Mouse (Mus musculus) stomach, embryonic 14.5 days (tissue): Measurements from ENCODE around the gene 2310057J18Rik. TPM values are rescaled to one million over a fixed set of nuclear protein-coding genes. Genes with fewer than 3 reads are reported as not detected.
"Not testable (repeated sequence)": the region's sequence is repeated elsewhere in the genome, so short reads cannot be mapped to it uniquely, and the experiment has no call there.

Experiments used
- ATAC-seq: fragments of 200-750 bp; cut with Nextera tagmentation; 2 replicates; pipeline ENCODE4 v1.8.0; 2017; ENCODE audit warnings: low read depth, moderate TSS enrichment; ENCODE audit not compliant: insufficient number of reproducible peaks, insufficient read depth, low FRiP score
- H3K27ac ChIP-seq: fragments of 300-500 bp; sonication (generic); 2 replicates; pipeline ENCODE4 v1.5.1; 2014; ENCODE audit warnings: mild to moderate bottlenecking, low read length, moderate library complexity, mixed read lengths
- H3K27me3 ChIP-seq: fragments of 300-500 bp; sonication (generic); 2 replicates; pipeline ENCODE4 v1.6.1; 2014; ENCODE audit warnings: low read length, control low read depth, mixed read lengths; ENCODE audit not compliant: control insufficient read depth, insufficient read depth
- H3K36me3 ChIP-seq: fragments of 300-500 bp; sonication (generic); 2 replicates; pipeline ENCODE4 v1.6.1; 2014; ENCODE audit warnings: mild to moderate bottlenecking, control low read depth, low read length, moderate library complexity, mixed read lengths; ENCODE audit not compliant: control insufficient read depth, insufficient read depth
- H3K4me1 ChIP-seq: fragments of 300-500 bp; sonication (generic); 2 replicates; pipeline ENCODE4 v1.6.1; 2014; ENCODE audit warnings: low read length, control low read depth, mixed read lengths; ENCODE audit not compliant: control insufficient read depth, insufficient read depth
- H3K4me2 ChIP-seq: fragments of 300-500 bp; sonication (generic); replicated peaks from 2 replicates; pipeline ENCODE4 v1.6.1; 2014; ENCODE audit warnings: low read depth, low read length, control low read depth
- H3K4me3 ChIP-seq: fragments of 300-500 bp; sonication (generic); 2 replicates; pipeline ENCODE4 v1.5.1; 2014; ENCODE audit warnings: low read depth, low read length, control low read depth
- H3K9ac ChIP-seq: fragments of 300-500 bp; sonication (generic); replicated peaks from 2 replicates; pipeline ENCODE4 v1.6.1; 2014; ENCODE audit warnings: low read depth, mild to moderate bottlenecking, control low read depth, low read length, moderate library complexity, mixed read lengths
- H3K9me3 ChIP-seq: fragments of 300-500 bp; sonication (generic); 2 replicates; pipeline ENCODE4 v1.6.1; 2016; ENCODE audit warnings: low read depth, low read length, control low read depth; ENCODE audit not compliant: control insufficient read depth
- WGBS: fragments of 180-500 bp; shearing (Covaris S2); extraction: QIAGEN DNeasy Blood & Tissue Kit; methylation state at CpG from one replicate; pipeline ENCODE4 v1.1.7; 2014; 5-methylcytosine and 5-hydroxymethylcytosine counted together
- polyA plus RNA-seq: library from polyadenylated mRNA; unstranded; fragments of >200 nt; fragmentation: Nextera tagmentation; extraction: Ambion mirVana; gene quantifications from 2 replicates; pipeline ENCODE4 v1.2.1, GENCODE M21; 2014

The 2310057J18Rik gene
- polyA plus RNA-seq, result not detected in 2 replicates

DNA sequence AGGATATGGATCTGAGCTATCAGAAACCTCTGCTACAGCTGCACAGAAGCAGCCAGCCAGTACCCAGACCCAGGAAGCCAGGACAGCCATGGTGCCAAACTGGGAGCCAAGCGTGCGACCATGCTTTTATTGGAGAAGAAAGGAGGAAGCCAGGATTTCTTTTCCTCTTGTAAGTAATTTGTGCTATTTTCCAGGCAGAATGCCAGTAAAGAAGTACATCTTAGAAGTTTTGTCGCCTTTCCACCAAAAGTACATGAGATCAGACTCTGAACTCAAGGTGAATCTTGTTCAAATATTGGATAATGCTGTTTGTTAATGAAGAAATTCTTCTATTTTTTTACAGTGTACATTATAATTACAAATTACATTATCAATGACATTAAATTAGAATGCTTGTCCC, at the start of gene 2310057J18Rik:
2310057J18Rik (minus strand) TSS at position 101 of the 400 bp plus-strand sequence.
- no peaks in the 10 kb centered on the region for H3K9me3 ChIP-seq
- H3K27me3 ChIP-seq, result no peaks in the 10 kb centered on the region
- H3K4me3 ChIP-seq, result no peak within 1 kb of the TSS
- WGBS, result 88% methylated on average over 3 of the region's 3 CpGs
- no peak within 1 kb of the TSS for H3K4me2 ChIP-seq
- no peak within 1 kb of the TSS for H3K27ac ChIP-seq
- H3K4me1 ChIP-seq, result no peaks in the 10 kb centered on the region
- no peak within 1 kb of the TSS for H3K9ac ChIP-seq
- no peaks in the 10 kb centered on the region for H3K36me3 ChIP-seq
- no peak for ATAC-seq

- not testable (repeated sequence) for H3K4me1 ChIP-seq, H3K4me3 ChIP-seq, H3K9ac ChIP-seq, H3K4me2 ChIP-seq, ATAC-seq, H3K27me3 ChIP-seq, H3K36me3 ChIP-seq, H3K27ac ChIP-seq, H3K9me3 ChIP-seq
- 91% methylated on average over 8 of the region's 20 CpGs for WGBS
Observed at GRCm38 (mm10) chr10:29029960-29030359, 43.9 kb upstream of the 2310057J18Rik start.

GRCm38 (mm10) chr10:29019496-29020270, 33.6 kb upstream of the 2310057J18Rik start:
- Histone ChIP-seq H3K4me2 (no peak overlapping the region), H3K27ac (no peak overlapping the region), H3K36me3 (no peaks in the 10 kb centered on the region), H3K4me1 (no peaks in the 10 kb centered on the region), H3K27me3 (no peaks in the 10 kb centered on the region), H3K9me3 (no peaks in the 10 kb centered on the region), H3K9ac (no peak overlapping the region), H3K4me3 (no peak overlapping the region)
- no peak for ATAC-seq
- WGBS, result 82% methylated on average over 7 of the region's 7 CpGs

DNA sequence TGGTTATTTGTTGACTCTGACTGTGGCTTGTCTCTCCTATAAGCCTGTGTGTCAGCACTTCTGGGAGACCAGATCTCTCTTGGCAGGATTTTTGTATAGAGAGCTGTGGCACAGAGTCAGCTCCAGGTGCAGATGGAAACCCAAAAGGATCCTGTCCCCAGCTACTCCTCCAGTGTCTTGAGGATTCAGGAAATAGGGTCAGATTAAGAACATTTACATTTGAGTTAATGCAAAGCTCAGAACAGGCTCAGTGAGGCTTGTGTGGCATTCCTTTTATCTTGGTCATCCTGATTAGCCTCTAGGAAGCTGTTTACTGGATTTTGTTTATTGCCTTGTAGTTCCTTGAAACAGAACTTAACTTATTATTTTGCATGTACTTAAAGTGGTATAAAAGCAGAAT, 11.7 kb upstream of the 2310057J18Rik start:
- Histone ChIP-seq H3K27ac (no peak overlapping the region), H3K9ac (no peak overlapping the region), H3K27me3 (no peaks in the 10 kb centered on the region), H3K9me3 (no peaks in the 10 kb centered on the region), H3K4me3 (no peak overlapping the region), H3K4me2 (no peak overlapping the region), H3K36me3 (no peaks in the 10 kb centered on the region), H3K4me1 (no peaks in the 10 kb centered on the region)
- no peak for ATAC-seq

- ATAC-seq, result no peak
- H3K27me3 ChIP-seq, result no peaks in the 10 kb centered on the region
- WGBS, result 68% methylated on average over 2 of the region's 2 CpGs
Observed at GRCm38 (mm10) chr10:28988990-28989389, 2.9 kb upstream of the 2310057J18Rik start.

GRCm38 (mm10) chr10:28968189-28968588, 17.9 kb downstream of the 2310057J18Rik start:
- no peak overlapping the region for H3K9ac ChIP-seq
- no peaks in the 10 kb centered on the region for H3K9me3 ChIP-seq
- H3K36me3 ChIP-seq, result no peaks in the 10 kb centered on the region
- WGBS, result 91% methylated on average over 1 of the region's 1 CpGs
- H3K4me2 ChIP-seq, result no peak overlapping the region
- no peak overlapping the region for H3K27ac ChIP-seq
- no peak overlapping the region for H3K4me3 ChIP-seq
- H3K27me3 ChIP-seq, result no peaks in the 10 kb centered on the region
- no peak for ATAC-seq
- no peaks in the 10 kb centered on the region for H3K4me1 ChIP-seq

More at GRCm38 (mm10) chr10:28988990-28989389, 2.9 kb upstream of the 2310057J18Rik start:
- Histone ChIP-seq H3K9me3 (no peaks in the 10 kb centered on the region), H3K4me2 (no peak overlapping the region), H3K4me3 (no peak overlapping the region), H3K9ac (no peak overlapping the region), H3K4me1 (no peaks in the 10 kb centered on the region), H3K36me3 (no peaks in the 10 kb centered on the region), H3K27ac (no peak overlapping the region)

DNA sequence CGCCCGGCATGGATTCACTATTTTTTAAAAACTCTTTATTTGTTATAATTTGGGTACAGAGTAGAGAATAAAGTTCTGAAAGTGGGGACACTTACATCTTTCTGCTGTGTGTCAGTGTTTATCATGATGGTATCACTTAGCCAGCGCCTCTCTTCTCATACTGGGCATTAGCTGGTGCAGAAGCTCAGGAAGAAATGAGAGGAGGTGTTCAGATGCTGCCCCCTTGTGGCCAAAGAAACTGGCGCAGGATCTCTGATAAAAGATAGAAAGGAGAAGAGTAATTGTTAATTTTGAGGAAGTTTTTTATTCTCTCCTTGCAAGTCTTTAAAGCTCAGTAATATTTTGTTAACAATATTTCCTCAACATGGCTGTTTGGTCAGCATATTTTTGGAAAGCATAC, 31.0 kb downstream of the 2310057J18Rik start:
- no peak for ATAC-seq
- no peaks in the 10 kb centered on the region for H3K4me1 ChIP-seq
- no peaks in the 10 kb centered on the region for H3K9me3 ChIP-seq
- no peak overlapping the region for H3K9ac ChIP-seq
- 42% methylated on average over 4 of the region's 4 CpGs for WGBS
- no peaks in the 10 kb centered on the region for H3K27me3 ChIP-seq
- no peak overlapping the region for H3K4me3 ChIP-seq
- H3K4me2 ChIP-seq, result no peak overlapping the region
- no peaks in the 10 kb centered on the region for H3K36me3 ChIP-seq
- no peak overlapping the region for H3K27ac ChIP-seq

DNA sequence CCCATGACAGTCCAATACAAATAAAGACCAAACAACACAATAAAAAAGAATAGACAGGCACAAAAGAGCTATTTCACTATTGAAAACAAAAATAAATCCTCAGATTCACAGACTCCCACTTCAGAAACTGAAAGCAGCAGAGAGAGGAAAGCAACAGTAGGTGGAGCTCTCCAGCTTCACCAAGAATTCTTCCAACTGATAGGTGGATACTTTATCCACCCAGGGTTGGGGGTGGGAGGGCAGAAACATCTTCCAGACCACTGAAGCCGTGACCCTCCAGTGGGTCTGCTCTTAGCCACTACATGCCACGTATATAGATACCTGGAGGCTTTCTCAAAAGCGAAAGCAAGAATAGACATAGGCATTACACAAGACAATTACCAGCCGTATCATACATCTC, 31.6 kb downstream of the 2310057J18Rik start:
- Histone ChIP-seq H3K4me1 (no peaks in the 10 kb centered on the region), H3K9ac (no peak overlapping the region), H3K27me3 (no peaks in the 10 kb centered on the region), H3K9me3 (no peaks in the 10 kb centered on the region), H3K27ac (no peak overlapping the region), H3K4me3 (no peak overlapping the region), H3K36me3 (no peaks in the 10 kb centered on the region), H3K4me2 (no peak overlapping the region)
- whole genome bisulfite sequencing, result 63% methylated on average over 4 of the region's 4 CpGs
- ATAC-seq, result no peak
